Mouse (Mus musculus): ENCODE data around the gene Itih1. TPM values are rescaled to one million over a fixed set of nuclear protein-coding genes. Genes with fewer than 3 reads are reported as not detected.
A peak's percentile ranks its signal among the peaks of the same experiment; 100 is the strongest.

Gene Itih1
- total RNA-seq, 1 experiment: 0.04 TPM

GRCm38 (mm10) chr14:30879794-30880193, 63.3 kb downstream of the Itih1 start:
- TF ChIP-seq CHD2 (IDR thresholded peaks at IDR 0.05; ENCODE audit: low read depth, low read length): no peak
- TF ChIP-seq HCFC1 (IDR thresholded peaks at IDR 0.05; ENCODE audit: borderline replicate concordance, insufficient read depth, low read length): no peak
- no peak for TF ChIP-seq MAFK (IDR thresholded peaks at IDR 0.05; ENCODE audit: insufficient read depth, low read depth, low read length)
- TF ChIP-seq ZNF384 (IDR thresholded peaks at IDR 0.05; ENCODE audit: low read depth, low read length): no peak
- TF ChIP-seq ZC3H11A (IDR thresholded peaks at IDR 0.05; ENCODE audit: borderline replicate concordance, low read depth, low read length): no peak
- no peaks in the 10 kb centered on the region for H3K36me3 ChIP-seq (ENCODE audit: control insufficient read depth, insufficient read depth, low read length, poor library complexity, severe bottlenecking)
- 0 out of 4 replicates have a peak overlapping the region, but pooled peaks of 1 of the 2 experiments have one; percentile 9 for H3K4me3 ChIP-seq (ENCODE audit: insufficient read depth in 1 of 2, low read depth in 1 of 2, low read length in 2 of 2, poor library complexity in 1 of 2, severe bottlenecking in 1 of 2)
- in situ Hi-C loops (cut with MboI; ENCODE audit: low sequenced_read_pairs in 2 of 2, unreplicated experiment in 2 of 2): no loop called here
- no peak overlapping the region for H3K27ac ChIP-seq (ENCODE audit: insufficient read depth, low read depth, low read length, poor library complexity, severe bottlenecking)
- no peak overlapping the region for H3K9ac ChIP-seq (ENCODE audit: insufficient read depth, low read depth, low read length, poor library complexity, severe bottlenecking)
- no peaks in the 10 kb centered on the region for H3K9me3 ChIP-seq (ENCODE audit: control insufficient read depth, insufficient read depth, low read depth, low read length)
- DNase-seq (ENCODE audit: low read depth, low spot score): peak; percentile 35
- peaks cover 0 to 12% of the 10 kb centered on the region in 2 experiments; a peak in 2 of 4 replicates for H3K4me1 ChIP-seq (ENCODE audit: control insufficient read depth in 2 of 2, insufficient read depth in 2 of 2, low read length in 2 of 2, poor library complexity in 1 of 2)

Other genes starting within 250 kb of the Itih1 start
- 5.6 and 7.0 TPM in 2 replicates for gene Sfmbt1, start 228.4 kb downstream of the Itih1 start, total RNA-seq (2012; rRNA removed)
- 21.8 and 33.2 TPM in 2 replicates for gene Tmem110, start 117.7 kb downstream of the Itih1 start, total RNA-seq (2012; rRNA removed)
- 0.58 and 0.74 TPM in 2 replicates for gene Mustn1, start 64.1 kb downstream of the Itih1 start, total RNA-seq (2012; rRNA removed)
- 0.18 TPM in 1 of 2 replicates, not detected in the other for gene Itih4, start 56.8 kb downstream of the Itih1 start, total RNA-seq (2012; rRNA removed)
- 0.16 and 0.40 TPM in 2 replicates for gene Itih3, start 19.5 kb downstream of the Itih1 start, total RNA-seq (2012; rRNA removed)
- 15.0 and 16.8 TPM in 2 replicates for gene Nek4, start 8.1 kb upstream of the Itih1 start, total RNA-seq (2012; rRNA removed)
- gene Glt8d1, start 58.1 kb upstream of the Itih1 start, total RNA-seq (2012; rRNA removed): 22.4 and 25.4 TPM in 2 replicates
- 161 and 182 TPM in 2 replicates for gene Spcs1, start 58.4 kb upstream of the Itih1 start, total RNA-seq (2012; rRNA removed)
- 57.2 and 58.9 TPM in 2 replicates for gene Pbrm1, start 75.8 kb upstream of the Itih1 start, total RNA-seq (2012; rRNA removed)
- 377 and 427 TPM in 2 replicates for gene Gnl3, start 75.9 kb upstream of the Itih1 start, total RNA-seq (2012; rRNA removed)
- 43.3 and 45.3 TPM in 2 replicates for gene Smim4, start 185.7 kb upstream of the Itih1 start, total RNA-seq (2012; rRNA removed)
- gene Nt5dc2, start 187.8 kb upstream of the Itih1 start, total RNA-seq (2012; rRNA removed): 151 and 155 TPM in 2 replicates
- gene Stab1, start 225.4 kb upstream of the Itih1 start, total RNA-seq (2012; rRNA removed): 1.3 and 2.0 TPM in 2 replicates